Comparison of ENCODE assay signal across 8 mouse cellular contexts in genomic region chr10:127569450-127569849, GRCm38 (mm10). TPM values are rescaled to one million over a fixed set of nuclear protein-coding genes. Genes with fewer than 3 reads are reported as not detected.
DNase-seq lines count a peak whose midpoint lies in the region; ATAC-seq and TF ChIP-seq lines count a peak whose summit lies in the region.

No protein-coding gene starts in this region.

- ATAC-seq in intestine, embryonic 16.5 days: peak; percentile 56; the same call in 1 of the 2 replicates
- ATAC-seq in stomach, postnatal 0 days (ENCODE audit: low FRiP score, low TSS enrichment): no peak

- H3K4me2 ChIP-seq in intestine, embryonic 16.5 days (ENCODE audit: low read depth, low read length): no peak overlapping the region
- no peak overlapping the region for H3K4me2 ChIP-seq in stomach, postnatal 0 days (replicated peaks; ENCODE audit: low read depth)

- H3K4me3 ChIP-seq in intestine, embryonic 16.5 days (ENCODE audit: low read length): no peak overlapping the region
- H3K4me3 ChIP-seq in stomach, postnatal 0 days (ENCODE audit: low read depth, low read length): no peak overlapping the region

- peak; percentile 92 for TF ChIP-seq CTCF in stomach, postnatal 0 days (IDR thresholded peaks at IDR 0.05; ENCODE audit: low read depth)

- no peak overlapping the region for H3K27ac ChIP-seq in intestine, embryonic 16.5 days (ENCODE audit: low read length)
- peak overlapping the region; percentile 46 for H3K27ac ChIP-seq in stomach, postnatal 0 days (replicated peaks)

- no peaks in the 10 kb centered on the region for H3K9me3 ChIP-seq in intestine, embryonic 16.5 days (ENCODE audit: control insufficient read depth, low read length)
- no peaks in the 10 kb centered on the region for H3K9me3 ChIP-seq in stomach, postnatal 0 days (ENCODE audit: control insufficient read depth, low read length)

- 28% methylated on average over 3 of the region's 3 CpGs for WGBS in intestine, embryonic 16.5 days
- WGBS in stomach, postnatal 0 days: 21% methylated on average over 3 of the region's 3 CpGs

- H3K27me3 ChIP-seq in intestine, embryonic 16.5 days (replicated peaks; ENCODE audit: control insufficient read depth, insufficient read depth, low read length): no peaks in the 10 kb centered on the region
- H3K27me3 ChIP-seq in stomach, postnatal 0 days (ENCODE audit: control insufficient read depth, insufficient read depth, low read length): no peaks in the 10 kb centered on the region

- no peak overlapping the region for H3K9ac ChIP-seq in intestine, embryonic 16.5 days (ENCODE audit: low read depth, low read length)
- no peak overlapping the region; the same call in 1 of the 2 replicates for H3K9ac ChIP-seq in stomach, postnatal 0 days (ENCODE audit: low read length)

- peaks cover 7% of the 10 kb centered on the region for H3K4me1 ChIP-seq in intestine, embryonic 16.5 days (ENCODE audit: control insufficient read depth, insufficient read depth, low read length)
- H3K4me1 ChIP-seq in stomach, postnatal 0 days (replicated peaks; ENCODE audit: control insufficient read depth, insufficient read depth): no peaks in the 10 kb centered on the region

- DNase-seq in right cerebral cortex, adult 2 months (ENCODE audit: low spot score in 2 of 2): peak; percentile 69 to 70
- no peak for DNase-seq in right cerebral cortex, postnatal 36 days (ENCODE audit: low spot score in 2 of 2)
- peak; percentile 78 for DNase-seq in cerebellum, adult 8-10 months
- DNase-seq in frontal cortex, postnatal 36 days (ENCODE audit: low spot score in 2 of 2): peak; percentile 62 to 74
- peak; percentile 85 for DNase-seq in left cerebral cortex, postnatal 4 days
- peak; percentile 81 for DNase-seq in naive thymus-derived CD4-positive, alpha-beta T cell, adult 2 months (ENCODE audit: low read depth)
- DNase-seq in stomach, postnatal 0 days (ENCODE audit: low spot score): peak; percentile 76

- intact Hi-C loops in left cerebral cortex, postnatal 4 days (cut with DNase I): no loop called here

- H3K36me3 ChIP-seq in intestine, embryonic 16.5 days (ENCODE audit: control insufficient read depth, insufficient read depth, low read length): peaks cover 40% of the 10 kb centered on the region
- H3K36me3 ChIP-seq in stomach, postnatal 0 days (ENCODE audit: control insufficient read depth, insufficient read depth, low read length): peaks cover 30% of the 10 kb centered on the region

- no peak for TF ChIP-seq EP300 in stomach, postnatal 0 days (optimal IDR thresholded peaks at IDR 0.05)

RNA-seq across cellular contexts. Expression of gene Nxph4, which starts 35.1 kb away (rescaled TPM):
- 4.3 and 4.4 TPM in 2 replicates for polyA plus RNA-seq in intestine, embryonic 16.5 days (2015; fragmentation: Nextera tagmentation; extraction: Ambion mirVana)
- total RNA-seq in left cerebral cortex, postnatal 4 days (2021): 10 to 100 TPM; 12.9 to 14.4 TPM
- 2.7 and 4.0 TPM in 2 replicates for polyA plus RNA-seq in stomach, postnatal 0 days (2015; fragmentation: Nextera tagmentation; extraction: Ambion mirVana)

RNA-seq across cellular contexts. Expression of gene Shmt2, which starts 47.2 kb away (rescaled TPM):
- polyA plus RNA-seq in intestine, embryonic 16.5 days (2015; fragmentation: Nextera tagmentation; extraction: Ambion mirVana): 146 and 170 TPM in 2 replicates
- total RNA-seq in left cerebral cortex, postnatal 4 days (2021): 10 to 100 TPM; 39.7 to 39.9 TPM
- polyA plus RNA-seq in stomach, postnatal 0 days (2015; fragmentation: Nextera tagmentation; extraction: Ambion mirVana): 38.9 and 40.9 TPM in 2 replicates

RNA-seq across cellular contexts. Expression of gene Lrp1, which starts 51.5 kb away (rescaled TPM):
- polyA plus RNA-seq in intestine, embryonic 16.5 days (2015; fragmentation: Nextera tagmentation; extraction: Ambion mirVana): 64.6 and 67.0 TPM in 2 replicates
- 100 to 1,000 TPM; 286 to 296 TPM for total RNA-seq in left cerebral cortex, postnatal 4 days (2021)
- 32.7 and 37.4 TPM in 2 replicates for polyA plus RNA-seq in stomach, postnatal 0 days (2015; fragmentation: Nextera tagmentation; extraction: Ambion mirVana)

RNA-seq across cellular contexts. Expression of gene Ndufa4l2, which starts 54.7 kb away (rescaled TPM):
- 64.5 and 64.6 TPM in 2 replicates for polyA plus RNA-seq in intestine, embryonic 16.5 days (2015; fragmentation: Nextera tagmentation; extraction: Ambion mirVana)
- total RNA-seq in left cerebral cortex, postnatal 4 days (2021): 1 to 10 TPM; 4.9 to 7.5 TPM
- polyA plus RNA-seq in stomach, postnatal 0 days (2015; fragmentation: Nextera tagmentation; extraction: Ambion mirVana): 58.2 and 72.8 TPM in 2 replicates

Comparison
In these comparisons a context has a peak if more than half of its experiments do, and no peak if none do; other contexts are left out.
1. DNase-seq: peak in right cerebral cortex, adult 2 months (2 of 2), cerebellum, adult 8-10 months (single experiment), frontal cortex, postnatal 36 days (2 of 2), left cerebral cortex, postnatal 4 days (single experiment), naive thymus-derived CD4-positive, alpha-beta T cell, adult 2 months (single experiment) and stomach, postnatal 0 days (single experiment); none in right cerebral cortex, postnatal 36 days (0 of 2).